Mouse (Mus musculus) CD4-positive, CD25-positive, alpha-beta regulatory T cell, adult 4 months (primary cell): Measurements from ENCODE around the gene 3425401B19Rik. TPM values are rescaled to one million over a fixed set of nuclear protein-coding genes. Genes with fewer than 3 reads are reported as not detected.

ENCODE experiments used
- ATAC-seq: one replicate; pipeline ENCODE4 v1.8.0; 2017
- polyA plus RNA-seq, 2 experiments: library from polyadenylated mRNA; unstranded; fragments of 100-300 nt; shearing (Covaris generic); gene quantifications; one replicate each; pipeline ENCODE4 v1.2.1; 2017

The 3425401B19Rik gene
- polyA plus RNA-seq, 2 experiments from 2014 or later: not detected

DNA sequence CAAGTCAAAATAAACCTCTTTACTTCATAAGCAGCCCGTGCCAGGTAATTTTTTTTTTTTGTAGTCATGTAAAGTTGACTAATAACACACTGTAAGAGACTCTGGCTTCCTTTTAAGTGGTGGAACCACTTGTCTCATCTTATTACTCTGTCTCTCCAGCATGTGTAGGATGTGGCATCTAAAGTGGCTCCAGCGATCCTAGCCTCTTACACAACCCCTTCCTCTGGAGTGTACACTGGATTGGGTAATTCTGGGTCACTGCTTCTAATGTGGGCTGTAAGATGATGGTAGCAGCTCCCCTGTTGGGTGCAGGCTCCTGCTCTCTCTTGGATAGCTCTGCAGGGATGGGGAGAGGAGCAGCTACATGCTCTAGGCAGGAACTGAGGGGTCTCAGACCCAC, 46.6 kb downstream of the 3425401B19Rik start:
- no peak for ATAC-seq

GRCm38 (mm10) chr14:32634015-32634682, 50.9 kb downstream of the 3425401B19Rik start:
- no peak for ATAC-seq

DNA sequence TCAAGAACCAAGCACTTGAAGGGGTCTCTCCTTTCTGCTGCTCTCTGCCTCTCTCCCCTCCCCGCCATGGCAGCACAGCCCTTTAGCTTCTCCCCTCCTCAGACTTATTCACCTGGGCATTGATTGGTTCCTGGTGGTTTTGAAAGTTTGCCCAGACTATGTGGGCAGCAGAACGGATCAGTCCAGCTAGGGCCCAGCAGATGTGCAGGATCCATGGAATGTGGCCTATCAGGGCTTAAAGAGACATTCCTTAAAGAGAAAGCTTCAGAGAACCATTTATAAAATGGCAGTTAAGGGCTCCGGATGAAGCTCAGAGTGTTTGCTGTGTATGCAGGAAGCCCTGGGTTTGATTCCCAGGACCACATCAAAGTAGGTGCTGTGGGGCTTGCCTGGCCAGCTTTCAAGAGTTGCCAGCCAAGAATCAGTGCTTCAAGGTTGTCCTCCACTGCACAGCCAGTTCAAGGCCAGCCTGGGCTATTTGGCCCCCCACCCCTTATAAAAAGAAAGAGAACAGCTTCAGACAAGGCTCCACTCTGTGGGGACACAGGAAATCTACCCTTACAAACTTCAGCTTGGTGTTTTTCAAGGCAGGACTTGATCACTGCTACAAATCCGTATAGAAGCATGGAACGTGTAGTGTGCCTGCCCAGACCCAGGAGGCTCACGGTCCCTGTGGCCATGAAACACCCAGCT, 52.0 kb downstream of the 3425401B19Rik start:
- ATAC-seq: no peak

GRCm38 (mm10) chr14:32628584-32628983, 56.5 kb downstream of the 3425401B19Rik start:
- ATAC-seq: no peak

- no peak for ATAC-seq
These were observed 57.8 kb downstream of the 3425401B19Rik start for GRCm38 (mm10) chr14:32627271-32627670.

DNA sequence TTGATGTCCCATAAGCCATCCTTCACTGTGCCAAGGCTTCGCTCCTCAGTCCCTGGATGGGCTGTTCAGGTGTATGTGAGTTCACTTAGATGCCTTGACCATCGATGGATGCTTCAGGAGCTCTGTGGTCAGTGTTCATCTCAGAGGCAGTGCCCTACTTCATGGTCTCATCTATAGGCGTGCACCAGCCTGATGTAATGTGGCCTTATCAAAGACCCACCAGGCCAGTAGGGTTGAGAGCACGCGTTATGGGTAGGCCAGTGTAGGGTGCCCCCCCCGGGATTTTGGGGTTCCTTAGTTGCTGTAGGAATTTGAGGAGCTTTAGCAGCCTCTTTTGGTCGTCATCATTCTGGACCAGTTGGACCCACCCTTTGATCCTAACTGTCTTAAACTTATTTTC, 60.3 kb downstream of the 3425401B19Rik start:
- ATAC-seq: no peak

- no peak for ATAC-seq
These were observed 60.8 kb downstream of the 3425401B19Rik start for GRCm38 (mm10) chr14:32624245-32624644.

GRCm38 (mm10) chr14:32617253-32617652, 67.8 kb downstream of the 3425401B19Rik start:
- no peak for ATAC-seq

- ATAC-seq: no peak
These were observed 75.7 kb downstream of the 3425401B19Rik start for GRCm38 (mm10) chr14:32609392-32609791.

Other genes with a start within 250 kb of the 3425401B19Rik start
- not detected for gene Slc18a3, start 220.4 kb downstream of the 3425401B19Rik start, polyA plus RNA-seq
- gene Chat, start 219.3 kb downstream of the 3425401B19Rik start, polyA plus RNA-seq: not detected
- 1 to 10 TPM; 6.3 to 9.7 TPM for gene Ercc6, start 171.8 kb downstream of the 3425401B19Rik start, polyA plus RNA-seq
- not detected for gene Prrxl1, start 85.9 kb downstream of the 3425401B19Rik start, polyA plus RNA-seq
- gene Tmem273, start 100.7 kb upstream of the 3425401B19Rik start, polyA plus RNA-seq: 1 to 10 TPM; 3.7 to 4.9 TPM
- gene Fam170b, start 148.7 kb upstream of the 3425401B19Rik start, polyA plus RNA-seq: not detected
- not detected for gene Vstm4, start 171.5 kb upstream of the 3425401B19Rik start, polyA plus RNA-seq